Mouse (Mus musculus) forebrain, embryonic 12.5 days (tissue): Measurements from ENCODE around the gene Nexn. TPM values are rescaled to one million over a fixed set of nuclear protein-coding genes. Genes with fewer than 3 reads are reported as not detected.

ENCODE experiments used
- ATAC-seq: fragments of 200-750 bp; cut with Nextera tagmentation; 2 replicates; pipeline ENCODE4 v1.8.0; 2017; ENCODE audit warnings: moderate TSS enrichment; ENCODE audit not compliant: low FRiP score
- H3K27ac ChIP-seq: fragments of 300-500 bp; sonication (generic); 2 replicates; pipeline ENCODE4 v1.5.1; 2016; ENCODE audit warnings: mild to moderate bottlenecking
- H3K27me3 ChIP-seq: fragments of 300-500 bp; sonication (generic); 2 replicates; pipeline ENCODE4 v1.6.1; 2016; ENCODE audit warnings: mild to moderate bottlenecking
- H3K36me3 ChIP-seq: fragments of 300-500 bp; sonication (generic); replicated peaks from 2 replicates; pipeline ENCODE4 v1.6.1; 2016; ENCODE audit warnings: mild to moderate bottlenecking
- H3K4me1 ChIP-seq: fragments of 300-500 bp; sonication (generic); 2 replicates; pipeline ENCODE4 v1.6.1; 2016
- H3K4me2 ChIP-seq: fragments of 300-500 bp; sonication (generic); 2 replicates; pipeline ENCODE4 v1.6.1; 2016; ENCODE audit warnings: mild to moderate bottlenecking, moderate library complexity
- H3K4me3 ChIP-seq: fragments of 300-500 bp; sonication (generic); replicated peaks from 2 replicates; pipeline ENCODE4 v1.5.1; 2016; ENCODE audit warnings: mild to moderate bottlenecking
- H3K9ac ChIP-seq: fragments of 300-500 bp; sonication (generic); 2 replicates; pipeline ENCODE4 v1.6.1; 2016; ENCODE audit warnings: mild to moderate bottlenecking
- H3K9me3 ChIP-seq: fragments of 300-500 bp; sonication (generic); 2 replicates; pipeline ENCODE4 v1.6.1; 2016
- WGBS: fragments of 180-500 bp; shearing (Covaris S2); methylation state at CpG from one replicate; pipeline ENCODE4 v1.1.7; 2016; 5-methylcytosine and 5-hydroxymethylcytosine counted together
- polyA plus RNA-seq: library from polyadenylated mRNA; unstranded; fragments of >200 nt; fragmentation: Nextera tagmentation; extraction: Ambion mirVana; gene quantifications from 2 replicates; pipeline ENCODE4 v1.2.1, GENCODE M21; 2016

Nexn gene
- polyA plus RNA-seq, 1 experiment from 2014 or later: 6.3 TPM

DNA sequence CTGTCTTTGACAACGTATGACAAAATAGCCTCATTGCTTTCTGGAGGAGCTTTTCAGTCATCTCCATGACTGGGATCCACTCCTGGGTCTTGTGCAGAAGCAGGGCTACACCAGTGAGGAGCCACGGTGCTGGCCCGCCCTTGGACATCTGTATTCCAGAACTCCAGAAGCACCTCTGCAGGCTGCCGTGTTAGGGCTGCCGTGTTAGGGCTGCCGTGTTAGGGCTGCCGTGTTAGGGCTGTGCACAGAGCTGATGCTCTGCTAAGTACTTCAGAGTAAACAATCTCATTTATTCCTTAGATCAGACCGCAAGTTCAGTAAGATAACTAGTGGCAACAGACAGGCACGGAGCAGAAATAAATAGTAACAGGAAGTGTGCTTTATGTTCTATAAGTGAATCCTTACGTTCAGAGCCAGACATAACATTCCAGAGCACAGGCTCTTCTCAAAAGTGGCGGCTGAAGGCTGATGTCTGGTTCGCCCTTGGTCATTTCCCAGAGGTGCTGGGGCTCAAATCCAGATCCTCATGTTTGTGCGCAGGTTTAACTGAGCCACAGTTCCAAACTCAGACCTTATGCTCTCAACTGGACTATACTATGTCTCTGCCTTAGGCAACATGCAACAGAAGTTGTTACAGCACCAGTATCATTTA is 27.5 kb upstream of the Nexn start:
- no peak for ATAC-seq

DNA sequence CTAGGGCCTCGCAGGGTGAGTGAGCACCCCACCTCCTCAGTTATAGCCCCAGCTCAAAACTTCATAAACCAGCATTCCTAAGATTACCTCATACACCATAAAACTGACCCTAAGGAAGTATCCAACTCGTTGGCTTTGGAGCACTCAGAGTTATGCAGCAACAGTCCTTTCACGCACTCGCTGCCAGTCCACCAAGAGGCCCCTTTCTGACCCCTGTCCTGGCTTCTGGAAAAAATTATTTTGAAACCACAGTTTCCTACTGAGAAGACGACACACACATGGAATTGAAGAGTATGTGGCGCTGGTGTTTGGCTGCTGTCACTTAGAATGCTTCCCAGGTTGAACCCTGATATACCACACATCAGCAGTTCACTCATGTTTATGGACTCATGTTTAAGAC is 25.7 kb upstream of the Nexn start:
- Histone ChIP-seq H3K4me3 (no peak overlapping the region), H3K36me3 (peaks cover 66% of the 10 kb centered on the region)
- 85% methylated on average over 6 of the region's 6 CpGs for WGBS

More for the DNA sequence above, 27.5 kb upstream of the Nexn start:
- Histone ChIP-seq H3K27me3 (no peaks in the 10 kb centered on the region), H3K9ac (no peak overlapping the region), H3K9me3 (no peaks in the 10 kb centered on the region), H3K4me3 (no peak overlapping the region), H3K4me2 (no peak overlapping the region), H3K27ac (no peak overlapping the region), H3K36me3 (peaks cover 56% of the 10 kb centered on the region), H3K4me1 (no peaks in the 10 kb centered on the region)
- WGBS: 91% methylated on average over 13 of the region's 13 CpGs

DNA sequence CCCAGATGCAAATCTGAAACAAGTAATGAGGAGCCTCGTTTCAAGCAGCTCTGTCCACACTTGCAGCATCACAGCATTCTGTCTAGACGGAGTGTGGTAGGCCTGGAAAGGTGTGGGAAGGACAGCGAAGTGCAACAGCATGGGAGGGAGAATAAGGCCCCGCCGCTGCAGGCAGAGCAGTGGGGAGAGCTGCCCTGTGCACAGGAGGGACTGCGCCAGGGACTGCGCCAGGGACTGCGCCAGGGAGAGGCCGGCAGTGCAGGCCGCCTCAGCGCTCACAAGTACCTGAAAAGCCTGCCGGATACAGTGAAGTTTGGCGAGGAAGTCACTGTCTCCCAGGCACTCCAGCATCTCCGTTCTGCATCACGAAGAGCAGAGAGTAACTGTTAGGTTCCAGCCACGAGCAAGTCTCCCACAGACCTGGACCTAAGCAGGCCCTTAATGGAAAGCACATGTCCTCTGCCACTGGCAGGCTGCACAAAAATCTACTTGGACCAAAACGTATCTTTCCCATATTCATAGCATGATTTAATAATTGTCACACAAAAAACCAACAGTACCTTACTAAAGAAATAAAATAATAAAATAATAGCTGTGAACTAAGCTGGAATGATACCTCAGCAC is 24.1 kb upstream of the Nexn start:
- no peak overlapping the region for H3K4me2 ChIP-seq
- no peaks in the 10 kb centered on the region for H3K27me3 ChIP-seq
- no peak overlapping the region for H3K27ac ChIP-seq
- ATAC-seq: no peak
- H3K4me1 ChIP-seq: no peaks in the 10 kb centered on the region
- WGBS: 85% methylated on average over 17 of the region's 17 CpGs
- no peaks in the 10 kb centered on the region for H3K9me3 ChIP-seq
- H3K4me3 ChIP-seq: no peak overlapping the region
- peaks cover 62% of the 10 kb centered on the region for H3K36me3 ChIP-seq
- no peak overlapping the region for H3K9ac ChIP-seq

More for the DNA sequence above, 25.7 kb upstream of the Nexn start:
- H3K9ac ChIP-seq: no peak overlapping the region
- no peaks in the 10 kb centered on the region for H3K4me1 ChIP-seq
- no peak overlapping the region for H3K4me2 ChIP-seq
- no peak for ATAC-seq
- H3K27ac ChIP-seq: no peak overlapping the region
- H3K27me3 ChIP-seq: no peaks in the 10 kb centered on the region
- H3K9me3 ChIP-seq: no peaks in the 10 kb centered on the region

DNA sequence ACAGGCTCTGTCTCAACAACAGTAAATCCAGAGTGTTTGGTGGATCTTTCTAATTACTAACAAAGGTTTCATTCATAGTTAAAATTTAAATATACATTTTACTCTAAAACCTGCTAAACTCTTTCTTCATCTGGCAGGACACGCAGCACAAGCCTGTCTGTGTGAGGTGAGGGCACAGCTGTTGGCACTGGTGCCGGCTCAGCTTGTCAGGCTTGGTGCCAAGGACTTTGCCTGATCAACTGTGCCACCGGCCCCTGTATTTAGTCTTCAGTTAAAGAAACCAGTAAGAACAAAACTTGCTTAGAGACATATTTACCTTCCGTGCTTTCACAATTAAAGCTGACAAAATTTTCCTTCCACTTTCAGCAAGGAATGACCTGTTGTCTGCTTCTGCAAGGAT is 22.6 kb upstream of the Nexn start:
- no peak overlapping the region for H3K27ac ChIP-seq
- 92% methylated on average over 4 of the region's 4 CpGs for WGBS
- H3K36me3 ChIP-seq: peaks cover 66% of the 10 kb centered on the region
- H3K4me3 ChIP-seq: no peak overlapping the region
- no peak for ATAC-seq
- H3K4me1 ChIP-seq: no peaks in the 10 kb centered on the region
- H3K9me3 ChIP-seq: no peaks in the 10 kb centered on the region
- no peak overlapping the region for H3K9ac ChIP-seq
- H3K27me3 ChIP-seq: no peaks in the 10 kb centered on the region
- no peak overlapping the region for H3K4me2 ChIP-seq

DNA sequence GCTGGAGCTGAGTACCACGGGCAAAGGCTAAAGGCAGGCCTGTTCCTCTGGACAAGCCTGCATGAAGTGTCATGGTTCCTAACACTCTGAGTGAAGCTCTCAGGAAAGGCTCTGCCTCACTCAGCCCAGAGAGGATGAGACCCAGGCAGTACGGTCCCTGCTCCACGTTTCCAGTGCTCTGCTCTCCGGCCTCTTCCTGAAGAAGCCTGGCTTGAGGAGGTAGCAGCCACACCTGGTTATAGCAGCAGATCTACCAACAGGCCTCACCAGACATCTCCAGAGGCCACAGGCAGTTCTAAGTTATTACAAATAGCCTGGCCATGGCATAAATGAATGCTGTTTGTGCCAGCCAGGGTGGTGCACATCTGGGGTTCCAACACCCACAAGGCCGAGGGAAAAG is 22.1 kb upstream of the Nexn start:
- WGBS: 95% methylated on average over 5 of the region's 5 CpGs
- H3K4me1 ChIP-seq: no peaks in the 10 kb centered on the region
- no peak overlapping the region for H3K27ac ChIP-seq
- no peaks in the 10 kb centered on the region for H3K9me3 ChIP-seq
- H3K4me2 ChIP-seq: no peak overlapping the region
- H3K4me3 ChIP-seq: no peak overlapping the region
- H3K9ac ChIP-seq: no peak overlapping the region
- no peak for ATAC-seq
- H3K36me3 ChIP-seq: peaks cover 68% of the 10 kb centered on the region
- no peaks in the 10 kb centered on the region for H3K27me3 ChIP-seq

DNA sequence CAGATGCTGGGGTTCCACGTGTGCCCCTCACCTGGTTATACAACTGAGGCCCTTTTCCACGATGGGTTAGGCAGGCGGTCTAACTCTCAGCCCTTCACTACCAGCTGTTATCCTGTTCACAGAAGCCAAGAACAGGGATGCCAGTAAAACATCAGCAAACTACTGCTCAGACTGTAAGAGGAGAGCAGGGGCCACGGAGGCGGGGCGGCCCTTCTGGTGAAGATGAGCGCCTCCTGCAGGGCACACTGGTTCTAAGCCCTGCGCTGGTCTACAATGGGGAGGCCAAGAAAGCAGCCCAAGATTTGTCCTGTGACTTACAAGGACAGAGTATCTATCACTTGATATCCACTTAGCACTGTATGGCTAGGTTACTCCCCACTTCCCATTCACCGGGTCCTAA is 21.7 kb upstream of the Nexn start:
- no peak for ATAC-seq
- no peaks in the 10 kb centered on the region for H3K27me3 ChIP-seq
- no peak overlapping the region for H3K4me3 ChIP-seq
- no peaks in the 10 kb centered on the region for H3K9me3 ChIP-seq
- no peaks in the 10 kb centered on the region for H3K4me1 ChIP-seq
- no peak overlapping the region for H3K9ac ChIP-seq
- H3K36me3 ChIP-seq: peaks cover 71% of the 10 kb centered on the region
- 89% methylated on average over 9 of the region's 9 CpGs for WGBS
- H3K4me2 ChIP-seq: no peak overlapping the region
- H3K27ac ChIP-seq: no peak overlapping the region

DNA sequence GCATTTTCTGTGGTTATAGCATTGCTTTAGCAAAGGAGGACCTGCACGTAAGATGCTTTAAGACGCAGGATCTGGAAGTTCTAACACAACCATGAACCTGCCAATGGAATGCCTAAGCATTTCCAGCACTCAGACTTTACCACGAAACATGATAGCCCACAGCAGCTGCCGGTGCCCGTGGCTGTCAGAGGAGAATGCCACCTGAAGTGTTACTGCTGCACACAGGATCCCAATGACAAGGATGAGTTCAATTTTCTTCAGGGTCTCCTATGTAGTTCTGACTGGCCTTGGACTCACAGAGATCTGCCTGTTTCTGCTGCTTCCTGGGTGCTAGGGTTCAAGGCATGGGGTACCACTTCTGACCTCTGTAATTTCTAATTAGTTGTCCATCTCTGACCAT is 18.6 kb upstream of the Nexn start:
- Histone ChIP-seq H3K4me3 (no peak overlapping the region), H3K27ac (no peak overlapping the region), H3K4me2 (no peak overlapping the region), H3K36me3 (peaks cover 65% of the 10 kb centered on the region), H3K9ac (no peak overlapping the region), H3K9me3 (no peaks in the 10 kb centered on the region), H3K4me1 (no peaks in the 10 kb centered on the region), H3K27me3 (no peaks in the 10 kb centered on the region)
- ATAC-seq: no peak
- WGBS: 96% methylated on average over 5 of the region's 5 CpGs

DNA sequence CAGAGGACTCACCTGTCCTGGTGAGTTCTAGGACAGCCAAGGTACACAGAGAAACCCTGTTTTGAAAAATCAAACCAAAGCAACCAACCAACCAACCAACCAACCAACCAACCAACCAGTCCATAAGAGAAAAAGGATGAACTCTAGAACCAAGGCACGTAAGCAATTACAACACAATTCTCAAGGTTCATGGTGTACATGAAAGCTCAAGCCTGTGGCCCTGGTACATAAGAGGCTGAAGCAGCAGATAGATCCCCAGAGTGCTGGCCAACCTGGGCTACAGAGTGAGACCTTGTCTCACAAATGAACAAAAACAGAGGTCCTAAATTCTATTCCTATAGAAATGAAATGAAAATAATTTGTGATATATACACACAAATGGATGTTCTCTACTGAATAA is 18.2 kb upstream of the Nexn start:
- Histone ChIP-seq H3K4me2 (no peak overlapping the region), H3K36me3 (peaks cover 64% of the 10 kb centered on the region)

DNA sequence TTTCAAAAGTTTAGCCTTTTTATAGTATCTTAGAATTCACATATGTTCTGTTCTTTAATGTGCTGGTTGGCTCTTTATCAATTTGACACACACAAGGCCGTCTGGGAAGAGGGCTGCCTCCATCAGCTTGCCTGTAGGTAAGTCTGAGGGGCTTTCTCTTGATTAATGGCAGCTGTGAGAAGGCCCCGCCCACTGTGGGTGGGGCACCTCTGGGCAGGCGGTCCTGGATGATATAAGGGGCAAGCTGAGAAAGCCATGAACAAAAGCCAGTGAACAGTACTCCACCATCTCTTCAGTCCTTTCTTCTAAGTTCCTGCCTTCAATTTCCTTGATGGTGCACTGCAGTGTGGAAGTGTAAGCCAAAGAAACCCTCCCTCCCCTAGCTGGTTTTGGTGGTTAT is 16.0 kb upstream of the Nexn start:
- H3K36me3 ChIP-seq: peaks cover 45% of the 10 kb centered on the region
- no peak overlapping the region for H3K4me3 ChIP-seq
- H3K4me2 ChIP-seq: no peak overlapping the region
- no peak for ATAC-seq
- 36% methylated on average over 3 of the region's 3 CpGs for WGBS
- H3K27me3 ChIP-seq: no peaks in the 10 kb centered on the region
- no peaks in the 10 kb centered on the region for H3K4me1 ChIP-seq
- H3K9ac ChIP-seq: no peak overlapping the region
- H3K9me3 ChIP-seq: no peaks in the 10 kb centered on the region
- no peak overlapping the region for H3K27ac ChIP-seq

More for the DNA sequence above, 18.2 kb upstream of the Nexn start:
- no peak overlapping the region for H3K27ac ChIP-seq
- 94% methylated on average over 1 of the region's 1 CpGs for WGBS
- no peaks in the 10 kb centered on the region for H3K9me3 ChIP-seq
- ATAC-seq: no peak
- no peak overlapping the region for H3K4me3 ChIP-seq
- no peaks in the 10 kb centered on the region for H3K4me1 ChIP-seq
- H3K9ac ChIP-seq: no peak overlapping the region
- H3K27me3 ChIP-seq: no peaks in the 10 kb centered on the region

DNA sequence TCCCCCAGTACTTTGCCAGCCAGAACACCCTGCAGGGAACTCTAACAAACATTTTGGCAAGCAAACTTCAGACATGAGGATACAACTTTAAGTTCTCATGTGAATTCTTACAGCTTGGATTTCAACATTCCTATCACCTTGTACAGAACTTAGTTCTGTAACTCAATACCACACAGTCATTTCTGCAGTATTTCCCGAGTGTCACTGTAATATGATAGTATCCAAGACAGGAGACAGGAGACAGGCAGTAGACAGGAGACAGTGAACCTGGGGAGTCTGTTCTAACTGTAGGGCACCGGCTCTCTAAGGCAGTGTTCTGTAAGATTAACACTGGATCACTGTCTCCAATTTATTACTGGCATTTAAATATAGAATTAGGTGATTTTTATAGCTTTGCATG is 12.3 kb upstream of the Nexn start:
- Histone ChIP-seq H3K9me3 (no peaks in the 10 kb centered on the region), H3K27me3 (no peaks in the 10 kb centered on the region), H3K36me3 (peaks cover 28% of the 10 kb centered on the region), H3K4me2 (no peak overlapping the region), H3K27ac (no peak overlapping the region), H3K4me3 (no peak overlapping the region), H3K4me1 (no peaks in the 10 kb centered on the region; the same call in 1 of the 2 replicates), H3K9ac (no peak overlapping the region)
- WGBS: 74% methylated on average over 2 of the region's 2 CpGs
- no peak for ATAC-seq

DNA sequence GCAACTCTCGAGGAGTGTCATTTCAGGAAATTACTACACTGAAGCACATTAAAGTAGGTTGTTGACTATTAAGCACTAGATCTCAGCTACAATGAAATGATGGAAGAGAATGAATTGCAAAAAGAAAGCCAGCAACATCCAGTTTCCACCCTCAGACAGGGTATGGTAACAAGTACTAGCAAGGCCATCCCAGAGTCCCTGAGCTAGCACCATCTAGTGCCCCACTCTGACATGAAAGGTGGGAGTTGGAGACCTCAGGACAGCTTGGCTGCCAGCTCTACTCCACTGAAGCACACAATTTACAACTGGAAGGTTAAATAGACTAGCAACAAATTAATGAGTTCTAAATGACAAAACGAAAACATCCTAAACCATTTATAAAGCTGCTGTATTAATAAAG is 11.8 kb upstream of the Nexn start:
- Histone ChIP-seq H3K36me3 (peaks cover 25% of the 10 kb centered on the region), H3K4me3 (no peak overlapping the region), H3K9ac (no peak overlapping the region), H3K4me1 (no peaks in the 10 kb centered on the region; the same call in 1 of the 2 replicates), H3K9me3 (no peaks in the 10 kb centered on the region), H3K4me2 (no peak overlapping the region), H3K27ac (no peak overlapping the region), H3K27me3 (no peaks in the 10 kb centered on the region)
- 88% methylated on average over 2 of the region's 2 CpGs for WGBS
- ATAC-seq: no peak

DNA sequence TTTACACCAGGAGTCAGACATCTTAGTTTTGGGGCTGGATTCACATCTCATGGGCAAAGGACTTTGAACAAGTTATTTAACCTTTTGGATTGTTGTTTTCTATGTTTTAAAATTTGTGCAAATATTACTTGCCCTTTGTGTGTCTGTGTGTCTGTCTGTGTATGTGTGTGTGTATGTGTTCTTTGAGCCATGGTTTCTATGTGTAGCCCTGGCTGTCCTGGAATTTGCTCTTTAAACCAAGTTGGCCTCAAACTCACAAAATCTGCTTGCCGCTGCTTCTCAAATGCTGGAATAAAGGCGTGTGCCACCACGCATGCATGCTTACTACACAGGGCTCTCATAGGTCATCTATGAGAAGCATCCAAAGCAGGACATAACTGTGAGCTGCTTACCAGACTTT is 10.8 kb upstream of the Nexn start:
- H3K4me1 ChIP-seq: no peaks in the 10 kb centered on the region; the same call in 1 of the 2 replicates
- H3K27me3 ChIP-seq: no peaks in the 10 kb centered on the region
- no peak overlapping the region for H3K4me3 ChIP-seq
- no peak overlapping the region for H3K9ac ChIP-seq
- H3K36me3 ChIP-seq: peaks cover 16% of the 10 kb centered on the region
- no peak overlapping the region for H3K4me2 ChIP-seq
- ATAC-seq: no peak
- no peaks in the 10 kb centered on the region for H3K9me3 ChIP-seq
- no peak overlapping the region for H3K27ac ChIP-seq
- 91% methylated on average over 3 of the region's 3 CpGs for WGBS

DNA sequence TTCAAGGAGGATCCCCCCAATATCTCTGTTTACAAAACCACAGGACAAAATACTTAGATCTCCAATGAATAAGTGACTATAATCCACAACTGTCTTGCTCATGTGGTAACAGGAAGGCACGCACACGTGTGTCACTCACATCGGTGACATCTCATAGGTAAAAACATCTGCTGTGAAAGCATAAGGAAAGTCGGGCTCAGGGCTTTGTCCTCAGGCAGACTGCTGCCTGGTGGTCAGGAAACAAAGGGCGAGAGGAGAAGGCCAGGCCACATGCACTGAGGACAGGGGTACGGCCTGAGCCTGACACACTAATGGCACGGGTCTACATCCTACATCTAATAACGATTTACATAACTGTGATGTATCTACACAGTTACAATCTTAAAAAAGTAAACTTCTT is 8.9 kb upstream of the Nexn start:
- H3K27ac ChIP-seq: no peak overlapping the region
- no peaks in the 10 kb centered on the region for H3K27me3 ChIP-seq
- H3K9ac ChIP-seq: no peak overlapping the region
- ATAC-seq: no peak
- H3K36me3 ChIP-seq: peaks cover 15% of the 10 kb centered on the region
- no peaks in the 10 kb centered on the region; the same call in 1 of the 2 replicates for H3K4me1 ChIP-seq
- no peak overlapping the region for H3K4me3 ChIP-seq
- 75% methylated on average over 8 of the region's 8 CpGs for WGBS
- H3K9me3 ChIP-seq: no peaks in the 10 kb centered on the region
- H3K4me2 ChIP-seq: no peak overlapping the region
